22 mouse cellular contexts compared by ENCODE assay signal in genomic region chr5:64896602-64897001, GRCm38 (mm10). TPM values are rescaled to one million over a fixed set of nuclear protein-coding genes. Genes with fewer than 3 reads are reported as not detected.
DNase-seq lines count a peak whose midpoint lies in the region; ATAC-seq and TF ChIP-seq lines count a peak whose summit lies in the region.
"Had no signal": no experiment of that assay in that cellular context is flagged by ENCODE, and none has a peak within 500 bp of the region (broad histone marks: within the 10 kb centered on the region; RNA-seq: fewer than 3 reads in every experiment).

No protein-coding gene starts in this region.

- no peak for TF ChIP-seq CTCF in lung, postnatal 0 days (IDR thresholded peaks at IDR 0.05)
- TF ChIP-seq CTCF in E14TG2a.4 (conservative IDR thresholded peaks at IDR 0.05; ENCODE audit: low read length): no peak

- 95% methylated on average over 8 of the region's 8 CpGs for WGBS in lung, postnatal 0 days

- no peaks in the 10 kb centered on the region for H3K27me3 ChIP-seq in lung, postnatal 0 days (replicated peaks; ENCODE audit: insufficient read depth, low read length)
- H3K27me3 ChIP-seq in E14TG2a.4 (ENCODE audit: insufficient read depth, low read length): no peaks in the 10 kb centered on the region
- H3K27me3 ChIP-seq: forebrain, embryonic 13.5 days; heart, embryonic 15.5 days had no signal

- no peak for TF ChIP-seq EP300 in lung, postnatal 0 days (IDR thresholded peaks at IDR 0.05)

- H3K9ac ChIP-seq in lung, postnatal 0 days (replicated peaks; ENCODE audit: low read depth): no peak overlapping the region
- H3K9ac ChIP-seq: forebrain, embryonic 13.5 days; heart, embryonic 15.5 days; hindbrain, embryonic 14.5 days had no signal

- H3K9me3 ChIP-seq in lung, postnatal 0 days (ENCODE audit: low read length): no peaks in the 10 kb centered on the region
- peaks cover 52% of the 10 kb centered on the region for H3K9me3 ChIP-seq in E14TG2a.4 (ENCODE audit: low read length)
- H3K9me3 ChIP-seq: forebrain, embryonic 13.5 days; heart, embryonic 15.5 days had no signal

- ATAC-seq in lung, postnatal 0 days: no peak
- ATAC-seq in megakaryocyte, adult 5-6 weeks (ENCODE audit: poor library complexity, severe bottlenecking): peak; percentile 77
- ATAC-seq in neutrophil, adult 5-6 weeks (ENCODE audit: extremely low read depth, insufficient number of reproducible peaks, low FRiP score, poor library complexity, severe bottlenecking): peak; percentile 86
- ATAC-seq: forebrain, embryonic 13.5 days had no signal

- H3K4me2 ChIP-seq in lung, postnatal 0 days (replicated peaks; ENCODE audit: low read depth, low read length): no peak overlapping the region
- H3K4me2 ChIP-seq: forebrain, embryonic 13.5 days; heart, embryonic 11.5 days; heart, embryonic 15.5 days; hindbrain, embryonic 14.5 days had no signal

- no peak overlapping the region for H3K27ac ChIP-seq in lung, postnatal 0 days (ENCODE audit: low read length)
- H3K27ac ChIP-seq: embryonic facial prominence, embryonic 10.5 days; forebrain, embryonic 13.5 days; heart, adult 2 months; heart, embryonic 15.5 days; hindbrain, embryonic 10.5 days; hindbrain, embryonic 14.5 days had no signal

- H3K4me1 ChIP-seq in lung, postnatal 0 days (ENCODE audit: insufficient read depth, low read depth, low read length): no peaks in the 10 kb centered on the region
- no peaks in the 10 kb centered on the region for H3K4me1 ChIP-seq in E14TG2a.4 (replicated peaks; ENCODE audit: low read depth, low read length)
- H3K4me1 ChIP-seq: embryonic facial prominence, embryonic 10.5 days; forebrain, embryonic 13.5 days; heart, embryonic 15.5 days; hindbrain, embryonic 10.5 days had no signal

- no peak overlapping the region for H3K4me3 ChIP-seq in lung, postnatal 0 days (ENCODE audit: low read depth, low read length)
- H3K4me3 ChIP-seq in E14TG2a.4 (replicated peaks; ENCODE audit: low read length): peak overlapping the region; percentile 21
- H3K4me3 ChIP-seq: embryonic facial prominence, embryonic 10.5 days; forebrain, embryonic 13.5 days; heart, adult 2 months; heart, embryonic 15.5 days; hindbrain, embryonic 10.5 days had no signal

- no peaks in the 10 kb centered on the region for H3K36me3 ChIP-seq in lung, postnatal 0 days (ENCODE audit: insufficient read depth, low read length)
- H3K36me3 ChIP-seq in E14TG2a.4 (ENCODE audit: insufficient read depth, low read length): peaks cover 8% of the 10 kb centered on the region; the same call in 1 of the 2 replicates
- H3K36me3 ChIP-seq: embryonic facial prominence, embryonic 10.5 days; heart, embryonic 15.5 days; hindbrain, embryonic 10.5 days had no signal

- DNase-seq in lung, postnatal 0 days (ENCODE audit: low spot score): peak; percentile 3
- no peak for DNase-seq in lung, postnatal 36 days
- DNase-seq in c-Kit-positive CD71-positive TER-119-positive erythroid progenitor cells, embryonic 14.5 days (ENCODE audit: low spot score): no peak
- DNase-seq in right cerebral cortex, postnatal 25 days: no peak
- no peak for DNase-seq in kidney, adult 11 months
- DNase-seq: adrenal gland, postnatal 10 days; cerebellum, adult 11-12 months; cerebellum, adult 9-10 months; cerebellum, postnatal 25 days; gastrocnemius, postnatal 36 days; heart, adult 2 months had no signal

RNA-seq across cellular contexts. Expression of gene Tlr1, which starts 36.8 kb away (rescaled TPM):
- polyA plus RNA-seq in lung, postnatal 0 days (2015; fragmentation: Nextera tagmentation; extraction: Ambion mirVana): 0.58 and 0.64 TPM in 2 replicates
- total RNA-seq in megakaryocyte, adult 5-6 weeks (2015): 13.8 and 16.1 TPM in 2 replicates
- total RNA-seq in megakaryocyte, adult 5-6 weeks (2017): 9.4 and 10.7 TPM in 2 replicates
- 84.2 and 96.3 TPM in 2 replicates for total RNA-seq in neutrophil, adult 5-6 weeks (2017)
- total RNA-seq: gastrocnemius, adult 8-10 months; MEL had no signal
